Mouse (Mus musculus): Measurements from ENCODE around the gene Olfr1132. TPM values are rescaled to one million over a fixed set of nuclear protein-coding genes. Genes with fewer than 3 reads are reported as not detected.

Gene Olfr1132
- total and polyA plus RNA-seq, 3 experiments, result not detected

Other genes with a start within 250 kb of the Olfr1132 start
- gene Olfr1123, start 220.9 kb downstream of the Olfr1132 start, total RNA-seq (2021), result not detected
- not detected in 2 replicates for gene Olfr1123, start 220.9 kb downstream of the Olfr1132 start, polyA plus RNA-seq (2012; rRNA removed)
- not detected for gene Olfr1124, start 207.3 kb downstream of the Olfr1132 start, total RNA-seq (2021)
- gene Olfr1124, start 207.3 kb downstream of the Olfr1132 start, polyA plus RNA-seq (2012; rRNA removed), result not detected in 2 replicates
- gene Olfr1126, start 183.6 kb downstream of the Olfr1132 start, total RNA-seq (2021), result not detected
- not detected in 2 replicates for gene Olfr1126, start 183.6 kb downstream of the Olfr1132 start, polyA plus RNA-seq (2012; rRNA removed)
- not detected for gene Pramel7, start 140.4 kb downstream of the Olfr1132 start, total RNA-seq (2021)
- gene Pramel7, start 140.4 kb downstream of the Olfr1132 start, polyA plus RNA-seq (2012; rRNA removed), result not detected in 2 replicates
- gene Pramel6, start 131.0 kb downstream of the Olfr1132 start, total RNA-seq (2021), result not detected
- not detected in 2 replicates for gene Pramel6, start 131.0 kb downstream of the Olfr1132 start, polyA plus RNA-seq (2012; rRNA removed)
- not detected for gene Olfr153, start 105.7 kb downstream of the Olfr1132 start, total RNA-seq (2021)
- 0.08 TPM in 1 of 2 replicates, not detected in the other for gene Olfr153, start 105.7 kb downstream of the Olfr1132 start, polyA plus RNA-seq (2012; rRNA removed)
- not detected for gene Olfr1128, start 92.0 kb downstream of the Olfr1132 start, total RNA-seq (2021)
- gene Olfr1128, start 92.0 kb downstream of the Olfr1132 start, polyA plus RNA-seq (2012; rRNA removed), result not detected in 2 replicates
- gene Olfr1129, start 63.6 kb downstream of the Olfr1132 start, total RNA-seq (2021), result not detected
- not detected in 2 replicates for gene Olfr1129, start 63.6 kb downstream of the Olfr1132 start, polyA plus RNA-seq (2012; rRNA removed)
- gene Olfr1130, start 31.3 kb downstream of the Olfr1132 start, total RNA-seq (2021), result not detected
- not detected in 2 replicates for gene Olfr1130, start 31.3 kb downstream of the Olfr1132 start, polyA plus RNA-seq (2012; rRNA removed)
- gene Olfr1131, start 10.4 kb downstream of the Olfr1132 start, total RNA-seq (2021), result not detected
- gene Olfr1131, start 10.4 kb downstream of the Olfr1132 start, polyA plus RNA-seq (2012; rRNA removed), result not detected in 2 replicates
- gene Olfr1133, start 9.8 kb upstream of the Olfr1132 start, total RNA-seq (2021), result not detected
- gene Olfr1133, start 9.8 kb upstream of the Olfr1132 start, polyA plus RNA-seq (2012; rRNA removed), result not detected in 2 replicates
- gene Olfr1134, start 20.9 kb upstream of the Olfr1132 start, total RNA-seq (2021), result not detected
- gene Olfr1134, start 20.9 kb upstream of the Olfr1132 start, polyA plus RNA-seq (2012; rRNA removed), result not detected in 2 replicates
- gene Olfr1135, start 36.1 kb upstream of the Olfr1132 start, total RNA-seq (2021), result not detected
- not detected in 2 replicates for gene Olfr1135, start 36.1 kb upstream of the Olfr1132 start, polyA plus RNA-seq (2012; rRNA removed)
- gene Olfr1136, start 56.4 kb upstream of the Olfr1132 start, total RNA-seq (2021), result not detected
- gene Olfr1136, start 56.4 kb upstream of the Olfr1132 start, polyA plus RNA-seq (2012; rRNA removed), result not detected in 2 replicates
- not detected for gene Olfr1137, start 75.6 kb upstream of the Olfr1132 start, total RNA-seq (2021)
- gene Olfr1137, start 75.6 kb upstream of the Olfr1132 start, polyA plus RNA-seq (2012; rRNA removed), result not detected in 2 replicates
- not detected for gene Olfr1138, start 102.4 kb upstream of the Olfr1132 start, total RNA-seq (2021)
- not detected in 2 replicates for gene Olfr1138, start 102.4 kb upstream of the Olfr1132 start, polyA plus RNA-seq (2012; rRNA removed)
- gene Olfr1140, start 106.2 kb upstream of the Olfr1132 start, total RNA-seq (2021), result not detected
- not detected in 2 replicates for gene Olfr1140, start 106.2 kb upstream of the Olfr1132 start, polyA plus RNA-seq (2012; rRNA removed)
- gene Olfr1141, start 116.5 kb upstream of the Olfr1132 start, total RNA-seq (2021), result not detected
- gene Olfr1141, start 116.5 kb upstream of the Olfr1132 start, polyA plus RNA-seq (2012; rRNA removed), result not detected in 2 replicates
- gene Olfr152, start 141.9 kb upstream of the Olfr1132 start, total RNA-seq (2021), result not detected
- not detected in 2 replicates for gene Olfr152, start 141.9 kb upstream of the Olfr1132 start, polyA plus RNA-seq (2012; rRNA removed)
- gene Olfr1143, start 163.1 kb upstream of the Olfr1132 start, total RNA-seq (2021), result not detected
- not detected in 2 replicates for gene Olfr1143, start 163.1 kb upstream of the Olfr1132 start, polyA plus RNA-seq (2012; rRNA removed)
- gene Olfr1145, start 172.3 kb upstream of the Olfr1132 start, total RNA-seq (2021), result not detected
- gene Olfr1145, start 172.3 kb upstream of the Olfr1132 start, polyA plus RNA-seq (2012; rRNA removed), result not detected in 2 replicates
- not detected for gene Olfr1148, start 193.0 kb upstream of the Olfr1132 start, total RNA-seq (2021)
- not detected in 2 replicates for gene Olfr1148, start 193.0 kb upstream of the Olfr1132 start, polyA plus RNA-seq (2012; rRNA removed)
- gene Olfr1150-ps1, start 206.5 kb upstream of the Olfr1132 start, total RNA-seq (2021), result not detected
- not detected in 2 replicates for gene Olfr1150-ps1, start 206.5 kb upstream of the Olfr1132 start, polyA plus RNA-seq (2012; rRNA removed)
- not detected for gene Olfr1151, start 218.3 kb upstream of the Olfr1132 start, total RNA-seq (2021)
- not detected in 2 replicates for gene Olfr1151, start 218.3 kb upstream of the Olfr1132 start, polyA plus RNA-seq (2012; rRNA removed)
- not detected for gene Olfr1152, start 229.0 kb upstream of the Olfr1132 start, total RNA-seq (2021)
- not detected in 2 replicates for gene Olfr1152, start 229.0 kb upstream of the Olfr1132 start, polyA plus RNA-seq (2012; rRNA removed)